Mouse (Mus musculus) intestine, postnatal 0 days (tissue): ENCODE measurements around the gene Cd3e. TPM values are rescaled to one million over a fixed set of nuclear protein-coding genes. Genes with fewer than 3 reads are reported as not detected.
A peak's percentile ranks its signal among the peaks of the same experiment; 100 is the strongest.

Source experiments
- ATAC-seq: fragments of 200-750 bp; cut with Nextera tagmentation; 2 replicates; pipeline ENCODE4 v1.8.0; 2017; ENCODE audit warnings: mild to moderate bottlenecking, moderate TSS enrichment, moderate library complexity
- H3K27ac ChIP-seq: fragments of 300-500 bp; sonication (generic); 2 replicates; pipeline ENCODE4 v1.5.1; 2014; ENCODE audit warnings: mild to moderate bottlenecking, low read depth, low read length, moderate library complexity
- H3K27me3 ChIP-seq: fragments of 300-500 bp; sonication (generic); replicated peaks from 2 replicates; pipeline ENCODE4 v1.6.1; 2014; ENCODE audit warnings: low read length, mixed read lengths; ENCODE audit not compliant: control insufficient read depth, insufficient read depth
- H3K36me3 ChIP-seq: fragments of 300-500 bp; sonication (generic); 2 replicates; pipeline ENCODE4 v1.6.1; 2014; ENCODE audit warnings: mild to moderate bottlenecking, moderate library complexity; ENCODE audit not compliant: control insufficient read depth, insufficient read depth
- H3K4me1 ChIP-seq: fragments of 300-500 bp; sonication (generic); replicated peaks from 2 replicates; pipeline ENCODE4 v1.6.1; 2014; ENCODE audit warnings: antibody characterized with exemption, low read length, mixed read lengths; ENCODE audit not compliant: control insufficient read depth, insufficient read depth
- H3K4me2 ChIP-seq: fragments of 300-500 bp; sonication (generic); replicated peaks from 2 replicates; pipeline ENCODE4 v1.6.1; 2014; ENCODE audit warnings: low read depth, mild to moderate bottlenecking, moderate library complexity
- H3K4me3 ChIP-seq: fragments of 300-500 bp; sonication (generic); 2 replicates; pipeline ENCODE4 v1.5.1; 2014; ENCODE audit warnings: low read depth, low read length
- H3K9ac ChIP-seq: fragments of 300-500 bp; sonication (generic); 2 replicates; pipeline ENCODE4 v1.6.1; 2014; ENCODE audit warnings: mild to moderate bottlenecking, low read depth, low read length
- H3K9me3 ChIP-seq: fragments of 300-500 bp; sonication (generic); 2 replicates; pipeline ENCODE4 v1.6.1; 2016; ENCODE audit warnings: mixed run types; ENCODE audit not compliant: control insufficient read depth
- CTCF ChIP-seq: sonication (generic); IDR thresholded peaks from 2 replicates; pipeline ENCODE4 v1.5.1; 2016; ENCODE audit warnings: low read depth, mild to moderate bottlenecking, control low read depth, antibody characterized with exemption, moderate library complexity
- WGBS: fragments of 180-500 bp; shearing (Covaris S2); extraction: QIAGEN DNeasy Blood & Tissue Kit; methylation state at CpG from one replicate; pipeline ENCODE4 v1.1.7; 2014; 5-methylcytosine and 5-hydroxymethylcytosine counted together
- polyA plus RNA-seq: library from polyadenylated mRNA; unstranded; fragments of >200 nt; fragmentation: Nextera tagmentation; extraction: Ambion mirVana; gene quantifications from 2 replicates; pipeline ENCODE4 v1.2.1, GENCODE M21; 2015

The Cd3e gene
- polyA plus RNA-seq, 1 experiment from 2014 or later: 0.74 TPM

- WGBS: 79% methylated on average over 11 of the region's 11 CpGs
- no peak overlapping the region for H3K27ac ChIP-seq
- ATAC-seq: no peak
Observed at GRCm38 (mm10) chr9:45018031-45018430, 8.6 kb upstream of the Cd3e start.

GRCm38 (mm10) chr9:45015841-45016240 is 6.4 kb upstream of the Cd3e start:
- H3K4me1 ChIP-seq: no peaks in the 10 kb centered on the region
- H3K27me3 ChIP-seq: no peaks in the 10 kb centered on the region
- H3K9me3 ChIP-seq: no peaks in the 10 kb centered on the region
- H3K36me3 ChIP-seq: no peaks in the 10 kb centered on the region
- no peak overlapping the region for H3K4me3 ChIP-seq
- H3K4me2 ChIP-seq: no peak overlapping the region
- 66% methylated on average over 3 of the region's 3 CpGs for WGBS
- no peak for ATAC-seq
- H3K27ac ChIP-seq: no peak overlapping the region
- no peak overlapping the region for H3K9ac ChIP-seq
- TF ChIP-seq CTCF: no peak

More at GRCm38 (mm10) chr9:45018031-45018430, 8.6 kb upstream of the Cd3e start:
- Histone ChIP-seq H3K36me3 (no peaks in the 10 kb centered on the region), H3K9me3 (no peaks in the 10 kb centered on the region), H3K4me2 (no peak overlapping the region), H3K27me3 (no peaks in the 10 kb centered on the region), H3K4me3 (no peak overlapping the region), H3K4me1 (no peaks in the 10 kb centered on the region), H3K9ac (no peak overlapping the region)
- TF ChIP-seq CTCF: no peak

GRCm38 (mm10) chr9:45014879-45015278 is 5.5 kb upstream of the Cd3e start:
- Histone ChIP-seq H3K9ac (no peak overlapping the region), H3K4me3 (no peak overlapping the region), H3K4me1 (no peaks in the 10 kb centered on the region), H3K4me2 (no peak overlapping the region), H3K36me3 (no peaks in the 10 kb centered on the region), H3K9me3 (no peaks in the 10 kb centered on the region), H3K27ac (no peak overlapping the region), H3K27me3 (no peaks in the 10 kb centered on the region)
- 48% methylated on average over 2 of the region's 2 CpGs for WGBS
- TF ChIP-seq CTCF: peak; percentile 22; the same call in 1 of the 2 replicates
- ATAC-seq: no peak

- Histone ChIP-seq H3K27me3 (no peaks in the 10 kb centered on the region), H3K27ac (no peak overlapping the region), H3K4me3 (no peak overlapping the region), H3K4me2 (no peak overlapping the region), H3K36me3 (no peaks in the 10 kb centered on the region), H3K9me3 (no peaks in the 10 kb centered on the region), H3K9ac (no peak overlapping the region), H3K4me1 (no peaks in the 10 kb centered on the region)
- TF ChIP-seq CTCF: no peak
- 56% methylated on average over 5 of the region's 6 CpGs for WGBS
- ATAC-seq: no peak
Observed at GRCm38 (mm10) chr9:45011291-45011690, 1.9 kb upstream of the Cd3e start.

- WGBS: 70% methylated on average over 4 of the region's 4 CpGs
- TF ChIP-seq CTCF: no peak
- Histone ChIP-seq H3K9ac (no peak overlapping the region), H3K4me1 (no peaks in the 10 kb centered on the region), H3K27ac (no peak overlapping the region), H3K36me3 (no peaks in the 10 kb centered on the region), H3K9me3 (no peaks in the 10 kb centered on the region), H3K4me3 (no peak overlapping the region), H3K4me2 (no peak overlapping the region), H3K27me3 (no peaks in the 10 kb centered on the region)
- ATAC-seq: no peak
Observed at GRCm38 (mm10) chr9:45010461-45010860, 1.0 kb upstream of the Cd3e start.

- H3K27ac ChIP-seq: no peak overlapping the region
- H3K4me1 ChIP-seq: no peaks in the 10 kb centered on the region
- no peak for TF ChIP-seq CTCF
- no peaks in the 10 kb centered on the region for H3K9me3 ChIP-seq
- ATAC-seq: no peak
- no peaks in the 10 kb centered on the region for H3K27me3 ChIP-seq
- H3K4me2 ChIP-seq: no peak overlapping the region
- H3K9ac ChIP-seq: no peak overlapping the region
- WGBS: 82% methylated on average over 4 of the region's 4 CpGs
- H3K36me3 ChIP-seq: no peaks in the 10 kb centered on the region
- no peak overlapping the region for H3K4me3 ChIP-seq
Observed at GRCm38 (mm10) chr9:45008342-45008741, 1.1 kb downstream of the Cd3e start.

GRCm38 (mm10) chr9:45007404-45007803 is 2.0 kb downstream of the Cd3e start:
- no peak overlapping the region for H3K4me3 ChIP-seq
- 67% methylated on average over 12 of the region's 12 CpGs for WGBS
- no peaks in the 10 kb centered on the region for H3K9me3 ChIP-seq
- no peaks in the 10 kb centered on the region for H3K36me3 ChIP-seq
- H3K27me3 ChIP-seq: no peaks in the 10 kb centered on the region
- no peak overlapping the region for H3K27ac ChIP-seq
- H3K4me1 ChIP-seq: no peaks in the 10 kb centered on the region
- no peak for ATAC-seq
- no peak overlapping the region for H3K4me2 ChIP-seq
- no peak for TF ChIP-seq CTCF
- H3K9ac ChIP-seq: no peak overlapping the region
